Mouse (Mus musculus): ENCODE data around the gene Hoxa13.

The Hoxa13 gene

GRCm38 (mm10) chr6:52234428-52235140 lies 26.1 kb downstream of the Hoxa13 start:
- no peak for DNase-seq

GRCm38 (mm10) chr6:52233546-52234427 lies 26.9 kb downstream of the Hoxa13 start:
- peak in 1 of 2 experiments; percentile 64 for DNase-seq

GRCm38 (mm10) chr6:52232984-52233545 lies 27.6 kb downstream of the Hoxa13 start:
- no peak for DNase-seq

- DNase-seq = no peak
These were observed 28.1 kb downstream of the Hoxa13 start for GRCm38 (mm10) chr6:52232568-52232965.

DNA sequence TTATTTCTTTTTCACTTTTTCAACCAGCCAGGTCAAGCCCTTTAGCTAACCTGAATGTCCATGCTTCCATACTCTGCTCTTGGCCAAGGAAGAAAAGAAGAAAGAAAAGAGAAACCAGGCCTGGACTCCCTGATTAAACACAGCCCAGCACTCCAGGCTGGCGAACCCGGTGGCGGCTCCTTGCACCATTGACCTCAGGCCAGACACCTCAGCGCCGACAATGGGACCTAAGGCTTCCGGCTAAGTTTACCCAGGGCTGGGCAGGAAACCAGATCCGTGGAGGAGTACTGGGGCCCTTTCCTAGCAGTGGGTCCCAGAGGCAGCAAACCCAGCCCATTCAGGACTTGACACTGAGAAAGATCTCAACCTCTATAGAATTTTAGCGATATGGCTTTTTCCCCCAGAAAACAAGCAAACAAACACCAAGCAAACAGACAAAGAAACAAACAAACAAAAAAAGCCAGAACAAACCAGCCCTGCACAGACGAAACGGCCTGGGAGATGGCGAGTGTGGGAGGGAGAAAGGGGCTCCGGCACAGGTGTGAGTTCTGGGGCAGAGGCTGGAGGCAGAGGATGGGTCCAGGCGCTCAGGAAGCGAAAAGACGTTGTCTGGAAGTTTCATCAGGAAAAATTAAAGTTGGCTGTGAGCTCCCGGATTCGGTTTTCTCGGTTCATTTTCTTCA lies 28.7 kb downstream of the Hoxa13 start:
- no peak for DNase-seq

DNA sequence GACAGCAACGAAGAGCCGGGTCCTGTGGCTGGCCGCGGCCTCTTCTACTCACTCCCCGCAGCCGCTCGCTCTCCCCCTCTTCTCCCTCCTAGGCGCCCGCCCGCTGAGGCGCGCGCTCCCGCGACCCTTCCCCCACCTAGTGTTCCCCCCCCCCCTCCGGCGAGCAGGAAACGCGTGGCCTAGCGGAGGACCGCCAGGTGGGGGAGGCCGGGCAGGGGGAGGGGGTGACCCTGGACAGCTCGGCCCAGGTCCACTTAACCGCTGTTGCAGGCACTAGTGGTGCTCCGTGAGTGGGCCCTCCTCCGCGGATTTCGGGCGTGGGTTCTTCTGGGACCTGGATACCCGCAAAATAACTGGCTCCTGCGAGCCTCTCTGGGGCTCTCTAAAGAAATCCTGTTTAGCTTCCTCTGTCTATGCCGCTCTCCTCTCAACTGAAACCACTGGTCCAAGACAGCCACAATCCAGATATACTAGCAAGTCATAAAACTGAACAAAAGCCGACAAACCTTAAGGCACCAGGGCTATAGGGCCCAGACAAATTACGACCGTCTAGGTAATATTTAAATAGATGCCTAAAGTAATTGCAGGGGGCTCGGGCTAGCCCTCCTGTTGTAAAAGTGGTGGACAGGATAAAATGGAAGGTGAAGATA lies 30.0 kb downstream of the Hoxa13 start, which contains the start of gene Hoxa9:
Hoxa9 (minus strand) TSS at position 574 of the 650 bp plus-strand sequence.
- DNase-seq = no peak

GRCm38 (mm10) chr6:52229558-52230416 lies 30.9 kb downstream of the Hoxa13 start:
- no peak for DNase-seq

DNA sequence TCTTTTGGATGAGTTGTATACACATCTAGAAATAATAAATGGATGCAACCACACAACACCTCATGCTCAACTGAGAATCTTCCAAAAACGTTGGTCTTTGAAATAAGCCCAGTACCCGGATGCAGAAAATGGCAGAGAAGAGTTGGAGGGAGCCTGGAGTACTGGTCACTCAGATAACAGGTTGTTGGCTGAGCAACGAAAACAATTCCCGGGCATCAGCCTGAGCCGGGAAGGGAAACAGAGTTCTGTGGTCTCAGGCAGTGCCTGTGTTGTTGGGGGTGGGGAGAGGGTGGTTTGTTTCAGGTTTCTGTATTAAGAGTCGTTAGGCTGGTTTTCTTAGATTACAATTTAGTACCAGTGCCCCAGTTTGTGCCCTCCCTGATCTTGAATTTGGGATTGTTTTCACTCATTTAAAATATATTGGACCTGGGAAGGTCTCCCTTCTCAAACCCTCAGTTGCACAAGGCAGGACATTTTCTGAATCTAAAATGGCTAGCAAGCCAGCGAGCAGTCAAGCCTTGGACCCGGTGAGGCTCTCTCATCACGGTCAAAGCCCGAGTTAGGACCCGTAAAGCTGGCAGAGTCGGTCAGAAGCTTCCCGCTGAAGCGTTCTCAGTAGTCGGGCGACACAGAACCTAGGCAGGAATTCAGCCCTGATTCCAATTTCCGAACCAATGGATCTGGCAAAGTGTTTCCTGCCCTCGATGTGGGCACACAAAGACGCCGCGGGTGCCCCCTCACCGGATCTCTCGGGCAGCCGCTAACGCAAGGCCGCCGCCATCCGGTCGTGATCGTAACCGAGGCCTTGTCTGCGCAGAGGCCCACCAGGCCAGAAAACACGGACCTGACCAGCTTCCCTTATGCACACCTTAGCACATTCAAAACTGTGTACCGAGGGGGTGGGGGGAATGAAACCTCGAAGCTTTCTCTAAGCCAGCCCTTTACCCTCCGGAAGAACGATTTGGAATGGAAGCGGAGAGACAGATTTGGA lies 31.9 kb downstream of the Hoxa13 start:
- peak in 1 of 2 experiments; percentile 37 for DNase-seq

GRCm38 (mm10) chr6:52227470-52228222 lies 33.0 kb downstream of the Hoxa13 start:
- DNase-seq = peak in 1 of 2 experiments; percentile 3

GRCm38 (mm10) chr6:52226569-52227257 lies 34.0 kb downstream of the Hoxa13 start:
- DNase-seq = peak; percentile 6 to 25

GRCm38 (mm10) chr6:52225612-52226568 lies 34.8 kb downstream of the Hoxa13 start:
- DNase-seq = peak; percentile 49 to 59

DNA sequence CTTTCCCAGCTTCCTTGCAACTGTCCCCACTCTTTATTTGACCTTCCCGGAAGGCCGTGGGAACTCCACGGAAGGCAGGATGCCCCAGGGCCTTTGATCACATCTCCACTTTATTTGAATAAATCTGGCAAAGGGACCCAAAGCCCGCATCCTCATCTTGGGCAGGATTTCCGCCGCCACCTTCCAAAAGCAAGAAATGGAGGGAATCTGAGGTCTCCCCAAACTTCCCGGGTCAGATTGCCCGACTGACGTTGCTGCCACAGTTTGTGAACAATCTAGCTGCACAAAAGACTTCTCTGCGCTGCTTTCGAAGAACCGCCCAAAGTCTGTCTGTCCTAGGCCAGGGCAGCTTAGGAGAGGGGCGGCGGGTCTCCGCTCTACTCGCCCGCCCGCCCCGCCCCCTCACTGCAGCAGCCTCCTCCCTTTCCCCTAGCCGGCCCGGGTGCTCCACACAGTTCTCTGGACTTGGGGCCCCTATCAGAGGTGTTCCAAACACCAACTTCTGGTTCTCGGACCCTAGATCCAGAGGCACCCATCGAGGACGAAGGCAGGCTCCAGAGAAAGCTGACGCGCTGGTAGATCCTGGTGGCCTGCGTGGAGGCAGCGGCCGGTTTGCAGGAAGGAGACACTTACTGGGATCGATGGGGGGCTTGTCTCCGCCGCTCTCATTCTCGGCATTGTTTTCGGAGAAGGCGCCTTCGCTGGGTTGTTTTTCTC lies 35.6 kb downstream of the Hoxa13 start:
- no peak for DNase-seq

DNA sequence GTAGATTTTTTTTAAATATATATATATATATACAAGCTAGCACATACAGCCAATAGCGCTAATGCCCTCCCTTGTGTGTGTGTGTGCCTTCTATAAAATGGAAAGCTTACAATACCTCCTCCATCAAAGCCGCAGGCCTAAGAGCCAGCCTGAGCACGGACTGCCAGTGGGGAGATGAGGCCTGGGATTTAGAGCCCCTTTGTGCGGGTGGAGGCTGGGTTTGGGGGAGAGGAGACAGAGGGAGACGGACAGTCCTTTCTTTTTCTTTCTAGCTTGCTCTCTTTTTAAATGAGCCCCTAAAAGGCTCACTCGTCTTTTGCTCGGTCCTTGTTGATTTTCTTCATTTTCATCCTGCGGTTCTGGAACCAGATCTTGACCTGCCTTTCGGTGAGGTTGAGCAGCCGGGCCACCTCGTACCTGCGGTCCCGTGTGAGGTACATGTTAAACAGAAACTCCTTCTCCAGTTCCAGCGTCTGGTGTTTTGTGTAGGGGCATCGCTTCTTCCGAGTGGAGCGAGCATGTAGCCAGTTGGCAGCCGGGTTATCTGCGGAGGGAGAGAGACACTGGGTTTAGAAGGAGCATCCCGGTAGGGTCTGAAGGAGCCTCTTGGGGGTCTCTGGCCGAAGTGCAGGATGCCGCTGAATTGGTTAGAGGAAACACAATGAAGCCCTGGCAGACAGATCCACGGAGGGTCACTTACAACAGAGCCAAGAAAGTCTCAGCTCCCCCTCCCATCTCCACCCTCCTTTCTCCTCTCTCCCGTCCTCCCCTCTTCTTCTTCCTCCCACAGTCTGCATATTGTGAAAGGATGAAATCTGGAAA lies 36.5 kb downstream of the Hoxa13 start:
- peak; percentile 18 to 31 for DNase-seq

GRCm38 (mm10) chr6:52222729-52223128 lies 38.0 kb downstream of the Hoxa13 start:
- DNase-seq = no peak

DNA sequence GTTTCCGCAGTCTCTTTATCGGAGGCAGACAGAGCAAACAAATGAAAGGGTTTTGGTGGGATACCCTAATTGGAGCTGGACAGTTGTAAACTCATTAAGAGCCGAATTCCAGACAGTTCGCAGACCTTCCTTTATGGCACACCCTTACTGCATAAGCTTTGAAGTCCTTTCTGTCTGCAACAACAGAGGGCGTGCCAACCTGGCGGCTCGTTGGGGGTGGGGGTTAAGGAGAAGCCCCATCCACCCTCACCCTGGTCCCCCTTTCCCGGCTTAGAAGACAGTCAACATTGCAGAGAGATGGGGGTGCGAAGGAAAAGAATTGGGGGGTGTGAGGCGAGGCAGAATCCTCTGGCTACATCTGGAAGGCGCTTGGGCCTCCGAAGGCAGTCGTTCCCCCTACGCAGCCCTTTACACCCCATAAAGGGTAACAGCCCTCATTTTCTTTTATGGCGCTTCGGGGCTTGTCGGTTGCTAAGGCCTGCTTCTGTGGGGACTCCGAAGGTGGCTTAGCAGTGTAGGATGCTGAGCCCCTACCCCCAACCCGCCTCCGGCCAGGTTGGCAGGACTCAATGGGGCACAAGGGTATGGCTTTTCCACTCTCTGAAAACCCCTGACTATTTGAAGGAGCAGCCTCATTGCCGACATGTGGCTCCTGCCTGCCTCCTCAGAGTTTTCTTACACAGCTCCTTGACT lies 38.5 kb downstream of the Hoxa13 start:
- peak; percentile 19 to 29 for DNase-seq
